Mouse (Mus musculus) hindbrain, embryonic 12.5 days (tissue): ENCODE results near the gene Kcna10. TPM values are rescaled to one million over a fixed set of nuclear protein-coding genes. Genes with fewer than 3 reads are reported as not detected.
A peak's percentile ranks its signal among the peaks of the same experiment; 100 is the strongest.

Source experiments
- ATAC-seq: fragments of 200-750 bp; cut with Nextera tagmentation; 2 replicates; pipeline ENCODE4 v1.8.0; 2017; ENCODE audit warnings: moderate TSS enrichment; ENCODE audit not compliant: low FRiP score
- H3K27ac ChIP-seq: fragments of 300-500 bp; sonication (generic); 2 replicates; pipeline ENCODE4 v1.5.1; 2016; ENCODE audit warnings: mild to moderate bottlenecking
- H3K27me3 ChIP-seq: fragments of 300-500 bp; sonication (generic); 2 replicates; pipeline ENCODE4 v1.6.1; 2016; ENCODE audit warnings: mild to moderate bottlenecking
- H3K36me3 ChIP-seq: fragments of 300-500 bp; sonication (generic); 2 replicates; pipeline ENCODE4 v1.6.1; 2016; ENCODE audit warnings: mild to moderate bottlenecking
- H3K4me1 ChIP-seq: fragments of 300-500 bp; sonication (generic); 2 replicates; pipeline ENCODE4 v1.6.1; 2016
- H3K4me2 ChIP-seq: fragments of 300-500 bp; sonication (generic); replicated peaks from 2 replicates; pipeline ENCODE4 v1.6.1; 2016; ENCODE audit warnings: mild to moderate bottlenecking
- H3K4me3 ChIP-seq: fragments of 300-500 bp; sonication (generic); 2 replicates; pipeline ENCODE4 v1.5.1; 2016; ENCODE audit warnings: mild to moderate bottlenecking
- H3K9ac ChIP-seq: fragments of 300-500 bp; sonication (generic); 2 replicates; pipeline ENCODE4 v1.6.1; 2016; ENCODE audit warnings: mild to moderate bottlenecking, moderate library complexity
- H3K9me3 ChIP-seq: fragments of 300-500 bp; sonication (generic); replicated peaks from 2 replicates; pipeline ENCODE4 v1.6.1; 2016; ENCODE audit warnings: mild to moderate bottlenecking
- WGBS: fragments of 180-500 bp; shearing (Covaris S2); methylation state at CpG from one replicate; pipeline ENCODE4 v1.1.7; 2016; 5-methylcytosine and 5-hydroxymethylcytosine counted together
- polyA plus RNA-seq: library from polyadenylated mRNA; unstranded; fragments of >200 nt; fragmentation: Nextera tagmentation; extraction: Ambion mirVana; gene quantifications from 2 replicates; pipeline ENCODE4 v1.2.1, GENCODE M21; 2016

Kcna10 gene
- not detected in 2 replicates for polyA plus RNA-seq

DNA sequence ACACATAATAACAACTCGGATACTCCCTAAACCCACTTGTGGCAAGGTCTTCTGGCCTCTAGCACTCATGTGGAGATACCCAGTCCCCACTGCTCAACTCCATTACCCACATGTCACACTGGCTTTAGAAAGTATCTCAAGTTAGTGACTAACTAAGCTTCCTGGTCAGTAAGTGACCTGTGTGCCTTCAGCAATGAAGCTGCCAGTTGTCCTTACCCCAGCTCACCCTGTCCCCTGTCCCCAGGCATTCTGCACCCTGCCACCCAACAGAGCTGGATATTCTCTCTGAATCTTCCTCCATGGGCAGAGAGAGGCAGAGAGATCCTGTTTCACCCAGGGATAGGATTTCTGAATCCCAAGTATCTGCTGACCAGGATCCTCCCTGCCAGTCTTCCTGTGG lies at the start of gene Kcna10:
Kcna10 (plus strand) TSS at position 301 of the 400 bp plus-strand sequence.
- no peak within 1 kb of the TSS for H3K27ac ChIP-seq
- H3K9ac ChIP-seq: no peak within 1 kb of the TSS
- 0 out of 2 replicates have a peak, but pooled peaks cover 2% of the 10 kb centered on the region for H3K27me3 ChIP-seq
- no peak for ATAC-seq
- no peaks in the 10 kb centered on the region for H3K9me3 ChIP-seq
- no peak within 1 kb of the TSS for H3K4me3 ChIP-seq
- H3K4me1 ChIP-seq: no peaks in the 10 kb centered on the region
- 87% methylated on average over 1 of the region's 1 CpGs for WGBS
- H3K4me2 ChIP-seq: no peak within 1 kb of the TSS
- H3K36me3 ChIP-seq: no peaks in the 10 kb centered on the region

DNA sequence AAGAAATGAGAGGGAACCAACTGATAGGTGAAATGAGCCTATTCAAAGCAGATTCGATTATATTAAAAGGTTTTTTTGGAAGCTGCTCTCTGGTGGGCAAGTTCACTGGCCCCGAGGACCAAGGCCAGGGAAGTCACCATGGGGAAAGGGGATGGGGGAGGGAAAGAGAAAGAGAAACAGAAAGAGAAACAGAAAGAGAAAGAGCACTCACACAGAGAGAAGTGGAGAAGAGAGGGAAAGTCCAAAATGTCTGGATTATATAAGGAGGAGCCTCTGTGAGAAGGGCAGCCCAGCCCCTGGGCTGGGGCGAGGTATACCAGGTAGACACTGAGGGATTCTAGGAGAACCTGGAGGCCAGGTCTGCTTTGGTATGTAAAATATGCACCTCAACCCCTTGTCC lies 48.4 kb upstream of the Kcna10 start:
- no peak for ATAC-seq
- Histone ChIP-seq H3K36me3 (no peaks in the 10 kb centered on the region), H3K4me3 (no peak overlapping the region), H3K27me3 (no peaks in the 10 kb centered on the region), H3K4me1 (no peaks in the 10 kb centered on the region), H3K4me2 (no peak overlapping the region), H3K27ac (no peak overlapping the region), H3K9ac (no peak overlapping the region), H3K9me3 (no peaks in the 10 kb centered on the region)
- WGBS: 72% methylated on average over 3 of the region's 3 CpGs

DNA sequence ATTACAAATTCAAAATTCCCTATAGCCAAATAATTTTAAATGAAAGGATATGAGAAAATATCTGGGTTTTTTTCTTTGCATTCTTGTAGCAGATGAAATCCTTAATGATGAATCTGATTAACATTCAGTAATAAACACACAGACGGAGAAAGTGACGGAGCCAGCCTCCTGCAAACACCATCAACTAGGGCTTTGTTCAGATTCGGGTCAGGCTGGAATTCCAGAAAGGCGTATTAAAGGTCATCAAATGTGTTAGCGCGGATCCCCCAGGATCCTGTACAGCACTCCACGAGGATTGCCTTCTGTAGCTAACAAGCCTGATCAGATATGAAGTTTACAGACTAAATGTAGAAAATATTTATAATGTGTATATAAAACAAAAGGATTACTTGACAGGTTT lies 35.7 kb upstream of the Kcna10 start:
- ATAC-seq: no peak
- 69% methylated on average over 7 of the region's 7 CpGs for WGBS

DNA sequence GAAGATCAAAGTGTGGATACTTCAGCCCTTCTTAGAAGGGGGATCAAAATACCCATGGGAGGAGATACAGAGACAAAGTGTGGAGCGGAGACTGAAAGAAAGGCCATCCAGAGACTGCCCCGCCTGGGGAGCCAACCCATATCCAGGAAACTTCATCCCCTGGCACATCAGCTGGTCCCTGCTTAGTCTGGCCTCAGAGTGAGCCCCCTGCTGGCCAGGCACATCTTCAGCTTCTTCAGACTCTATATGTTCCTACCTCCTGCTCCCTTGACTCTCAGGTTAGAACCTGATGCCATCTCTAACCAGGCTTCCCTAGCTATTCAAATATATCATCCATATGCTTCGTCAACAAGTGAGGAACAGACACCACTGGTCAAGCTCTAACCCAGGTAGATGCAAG lies 33.9 kb upstream of the Kcna10 start:
- Histone ChIP-seq H3K4me1 (peaks cover 13% of the 10 kb centered on the region), H3K27ac (no peak overlapping the region), H3K4me2 (no peak overlapping the region), H3K4me3 (no peak overlapping the region), H3K27me3 (no peaks in the 10 kb centered on the region), H3K9ac (no peak overlapping the region), H3K9me3 (no peaks in the 10 kb centered on the region), H3K36me3 (no peaks in the 10 kb centered on the region)
- ATAC-seq: no peak
- WGBS: 68% methylated on average over 3 of the region's 3 CpGs

More for the DNA sequence above, 35.7 kb upstream of the Kcna10 start:
- H3K27me3 ChIP-seq: no peaks in the 10 kb centered on the region
- H3K4me3 ChIP-seq: no peak overlapping the region
- H3K4me1 ChIP-seq: peaks cover 13% of the 10 kb centered on the region
- H3K27ac ChIP-seq: no peak overlapping the region
- no peaks in the 10 kb centered on the region for H3K9me3 ChIP-seq
- no peaks in the 10 kb centered on the region for H3K36me3 ChIP-seq
- H3K9ac ChIP-seq: no peak overlapping the region
- no peak overlapping the region for H3K4me2 ChIP-seq

DNA sequence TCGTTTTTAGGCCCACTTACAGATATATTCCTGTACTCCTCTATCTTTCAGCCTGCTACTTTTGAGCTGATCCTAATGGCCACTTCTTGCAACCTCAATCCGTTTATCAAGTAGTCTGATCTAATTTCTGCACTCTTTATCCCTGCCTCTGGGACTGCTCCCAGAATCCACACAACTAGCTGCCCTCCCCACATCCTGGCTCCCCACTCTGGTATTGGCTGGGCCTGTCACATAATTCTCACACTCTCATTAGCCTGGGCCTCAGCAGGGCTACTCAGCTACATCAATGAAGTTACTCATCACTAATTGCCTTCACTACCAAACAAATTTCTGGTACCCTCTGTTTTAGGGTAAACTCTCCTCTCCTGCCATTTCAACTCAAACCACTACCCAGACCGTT lies 32.4 kb upstream of the Kcna10 start:
- Histone ChIP-seq H3K4me3 (no peak overlapping the region), H3K4me2 (no peak overlapping the region), H3K27me3 (no peaks in the 10 kb centered on the region), H3K9ac (no peak overlapping the region), H3K4me1 (peaks cover 13% of the 10 kb centered on the region), H3K36me3 (no peaks in the 10 kb centered on the region), H3K27ac (0 out of 2 replicates have a peak overlapping the region, but pooled peaks have one; percentile 36), H3K9me3 (no peaks in the 10 kb centered on the region)
- peak; percentile 72 for ATAC-seq
- WGBS: 56% methylated on average over 3 of the region's 3 CpGs

DNA sequence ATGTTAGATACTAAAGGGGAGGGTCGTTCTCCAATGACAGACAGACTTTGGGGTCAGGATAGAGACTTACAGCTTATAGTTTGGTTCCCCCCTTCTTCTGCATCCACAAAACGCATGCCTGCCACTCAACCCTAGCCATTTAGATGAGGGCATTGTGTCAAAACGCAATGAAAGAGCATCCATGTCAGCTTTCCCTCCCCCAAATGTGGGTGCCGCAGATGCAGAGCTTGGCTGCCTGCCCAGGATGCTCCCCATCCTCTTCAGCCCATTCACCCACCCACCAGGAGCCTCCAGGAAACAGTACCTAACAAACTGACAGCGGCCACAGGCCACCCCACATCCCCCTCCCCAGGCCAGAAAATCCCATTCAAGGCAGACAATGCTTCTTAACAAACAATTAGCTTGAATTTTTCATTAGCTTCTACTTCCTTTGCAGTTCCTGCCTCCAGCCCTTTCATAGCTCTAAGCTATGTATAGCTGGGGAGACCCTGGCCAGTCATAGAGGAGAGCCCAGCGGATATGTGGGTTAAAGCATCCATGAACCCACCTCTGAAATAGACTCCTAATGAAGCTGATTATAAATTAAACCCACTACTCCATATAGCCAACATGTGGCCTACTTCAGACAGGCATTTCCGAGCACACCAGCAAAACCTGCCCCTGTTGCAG lies 31.9 kb upstream of the Kcna10 start:
- 43% methylated on average over 7 of the region's 7 CpGs for WGBS
- no peak overlapping the region for H3K9ac ChIP-seq
- no peaks in the 10 kb centered on the region for H3K27me3 ChIP-seq
- 0 out of 2 replicates have a peak overlapping the region, but pooled peaks have one; percentile 36 for H3K27ac ChIP-seq
- H3K9me3 ChIP-seq: no peaks in the 10 kb centered on the region
- H3K4me2 ChIP-seq: no peak overlapping the region
- no peak overlapping the region for H3K4me3 ChIP-seq
- peak; percentile 84 for ATAC-seq
- peaks cover 13% of the 10 kb centered on the region for H3K4me1 ChIP-seq
- H3K36me3 ChIP-seq: no peaks in the 10 kb centered on the region

DNA sequence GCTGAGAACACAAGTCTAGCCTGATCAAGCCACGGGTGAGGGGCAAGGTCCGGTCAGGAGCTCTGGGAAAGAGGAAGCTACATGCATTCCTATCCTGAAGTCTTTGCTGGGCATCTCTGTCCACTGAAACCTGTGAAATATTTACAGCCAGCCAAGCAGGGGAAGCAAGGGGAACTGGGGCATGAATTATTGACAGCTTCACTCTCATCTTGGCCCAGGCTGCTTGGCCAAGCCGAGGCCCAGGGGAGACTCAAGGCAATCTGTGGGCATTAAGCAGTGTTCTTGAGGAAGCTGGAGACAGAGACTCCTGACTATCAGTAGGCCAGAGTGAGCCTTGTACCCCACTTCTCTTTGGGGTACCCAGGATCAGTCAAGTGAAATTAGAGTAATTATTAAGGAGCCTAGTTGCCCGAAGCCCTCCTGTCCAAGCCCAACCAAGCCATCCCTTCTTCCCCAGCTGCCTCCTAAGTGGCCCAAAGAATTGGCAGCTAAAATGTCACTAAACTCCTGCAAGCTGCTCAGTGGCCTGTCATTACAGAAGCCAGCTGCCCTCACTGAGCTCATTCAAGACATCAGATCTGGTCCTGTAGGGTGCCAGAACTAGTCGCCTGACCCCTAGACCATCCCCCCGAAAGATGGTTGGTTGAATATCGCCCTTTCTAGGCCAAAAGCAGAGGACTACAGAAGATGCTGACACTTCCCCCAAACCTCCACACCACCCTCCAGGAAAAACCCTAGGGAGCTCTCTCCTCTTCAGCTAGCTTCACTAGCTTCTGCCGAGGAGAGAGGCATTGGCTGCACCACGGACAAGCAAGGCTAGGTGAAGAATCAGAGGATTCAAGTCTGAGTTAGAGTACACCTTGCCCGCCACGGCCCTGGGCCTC lies 28.8 kb upstream of the Kcna10 start:
- ATAC-seq: no peak
- Histone ChIP-seq H3K9ac (no peak overlapping the region), H3K4me2 (no peak overlapping the region), H3K36me3 (no peaks in the 10 kb centered on the region), H3K4me3 (no peak overlapping the region), H3K4me1 (peaks cover 13% of the 10 kb centered on the region), H3K27ac (no peak overlapping the region), H3K9me3 (no peaks in the 10 kb centered on the region), H3K27me3 (no peaks in the 10 kb centered on the region)
- 90% methylated on average over 11 of the region's 11 CpGs for WGBS

DNA sequence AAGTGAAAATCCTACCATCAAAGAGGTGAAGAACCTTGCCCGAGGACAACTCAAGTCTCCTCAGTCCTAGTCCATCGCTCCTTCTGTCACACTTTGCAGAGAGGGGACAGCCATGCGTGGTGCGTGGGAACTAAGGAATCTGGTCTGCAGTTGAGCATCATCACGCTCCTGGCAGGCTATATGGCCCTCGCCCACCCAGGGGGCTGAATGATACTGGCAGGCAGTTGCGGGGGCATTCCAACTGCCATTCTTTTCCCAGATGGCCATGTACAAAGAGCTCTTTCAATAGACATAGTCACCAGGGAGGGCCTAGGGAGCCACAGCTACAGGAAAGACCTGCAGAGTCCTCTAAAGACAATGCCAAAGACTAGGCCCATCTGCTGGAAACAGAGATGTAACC lies 24.0 kb upstream of the Kcna10 start:
- peaks cover 9% of the 10 kb centered on the region for H3K4me1 ChIP-seq
- no peak overlapping the region for H3K27ac ChIP-seq
- H3K27me3 ChIP-seq: 0 out of 2 replicates have a peak, but pooled peaks cover 2% of the 10 kb centered on the region
- 90% methylated on average over 6 of the region's 7 CpGs for WGBS
- no peaks in the 10 kb centered on the region for H3K9me3 ChIP-seq
- no peaks in the 10 kb centered on the region for H3K36me3 ChIP-seq
- H3K9ac ChIP-seq: no peak overlapping the region
- no peak overlapping the region for H3K4me2 ChIP-seq
- no peak overlapping the region for H3K4me3 ChIP-seq
- no peak for ATAC-seq

DNA sequence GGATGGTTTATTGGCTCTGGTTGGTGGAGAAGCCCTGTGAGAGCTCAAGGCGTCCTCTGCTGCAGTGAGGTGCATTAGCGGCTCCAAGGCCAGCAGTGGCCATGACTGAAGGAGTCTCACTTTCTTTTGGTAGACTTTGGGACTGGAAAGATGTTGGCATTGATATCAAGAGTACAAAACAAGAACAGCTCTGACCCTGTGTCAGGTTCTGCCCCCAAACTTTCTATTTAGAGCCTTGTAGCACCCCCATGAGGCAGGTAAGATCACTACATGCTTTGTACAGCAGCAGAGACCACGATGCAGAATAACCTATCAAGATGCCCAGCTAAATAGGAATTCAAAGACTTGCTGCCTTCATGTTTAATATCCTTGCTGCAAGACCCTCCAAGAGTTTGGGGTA lies 23.4 kb upstream of the Kcna10 start:
- 62% methylated on average over 3 of the region's 3 CpGs for WGBS
- H3K9me3 ChIP-seq: no peaks in the 10 kb centered on the region
- H3K4me3 ChIP-seq: no peak overlapping the region; the same call in 1 of the 2 replicates
- peaks cover 9% of the 10 kb centered on the region for H3K4me1 ChIP-seq
- 0 out of 2 replicates have a peak, but pooled peaks cover 2% of the 10 kb centered on the region for H3K27me3 ChIP-seq
- no peaks in the 10 kb centered on the region for H3K36me3 ChIP-seq
- peak overlapping the region; percentile 55 for H3K4me2 ChIP-seq
- H3K9ac ChIP-seq: no peak overlapping the region
- H3K27ac ChIP-seq: no peak overlapping the region
- no peak for ATAC-seq

DNA sequence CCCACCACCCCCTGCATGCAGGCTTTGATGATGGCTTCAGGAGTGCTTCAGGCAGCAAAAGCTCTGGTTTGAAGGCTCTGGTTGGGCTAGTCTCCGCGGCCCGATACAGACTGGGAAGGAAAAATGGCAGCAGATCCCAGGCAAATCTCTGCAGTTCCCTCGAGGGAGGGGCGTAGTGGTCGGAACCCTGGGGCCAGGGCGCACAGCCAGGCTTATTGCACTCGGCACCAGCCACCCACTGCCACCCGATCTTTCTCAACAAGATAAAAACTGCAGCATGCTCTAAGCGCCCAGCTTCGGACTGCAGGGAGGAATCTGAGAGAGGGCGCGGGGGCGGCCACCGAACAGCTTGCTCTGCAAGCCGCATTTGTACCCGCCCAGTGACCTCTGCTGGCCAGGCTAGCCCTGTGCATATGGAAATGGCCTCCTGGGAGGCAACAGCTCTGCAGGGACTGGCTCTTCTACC lies 23.0 kb upstream of the Kcna10 start:
- H3K27me3 ChIP-seq: 0 out of 2 replicates have a peak, but pooled peaks cover 2% of the 10 kb centered on the region
- peak overlapping the region; percentile 15; the same call in 1 of the 2 replicates for H3K4me3 ChIP-seq
- peak; percentile 33; the same call in 1 of the 2 replicates for ATAC-seq
- no peaks in the 10 kb centered on the region for H3K9me3 ChIP-seq
- H3K9ac ChIP-seq: peak overlapping the region; percentile 49; the same call in 1 of the 2 replicates
- peaks cover 9% of the 10 kb centered on the region for H3K4me1 ChIP-seq
- 2% methylated on average over 17 of the region's 17 CpGs for WGBS
- no peaks in the 10 kb centered on the region for H3K36me3 ChIP-seq
- H3K27ac ChIP-seq: no peak overlapping the region
- peak overlapping the region; percentile 55 for H3K4me2 ChIP-seq

DNA sequence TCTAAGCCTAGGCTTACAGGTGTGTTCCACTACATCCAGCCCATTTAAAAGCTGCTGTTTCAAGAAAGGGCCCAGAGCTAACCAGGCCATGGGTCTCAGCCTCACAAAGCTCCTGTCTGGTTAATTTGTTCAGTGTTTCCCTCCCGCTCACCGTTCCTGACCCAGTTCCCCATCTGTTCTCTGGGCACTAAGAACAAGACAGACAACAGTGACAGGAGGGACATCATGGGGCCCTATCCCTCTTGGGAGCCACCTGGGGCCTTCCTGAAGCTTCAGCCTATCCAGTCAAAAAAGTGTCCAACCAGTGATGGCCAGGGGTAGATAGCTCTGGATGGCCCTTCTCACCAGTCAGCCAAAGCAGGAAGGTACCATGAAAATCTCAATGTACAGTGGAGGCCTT lies 20.1 kb upstream of the Kcna10 start:
- no peak for ATAC-seq
- Histone ChIP-seq H3K4me3 (no peak overlapping the region), H3K4me2 (no peak overlapping the region), H3K4me1 (peaks cover 9% of the 10 kb centered on the region), H3K9ac (no peak overlapping the region), H3K27me3 (0 out of 2 replicates have a peak, but pooled peaks cover 2% of the 10 kb centered on the region), H3K36me3 (no peaks in the 10 kb centered on the region), H3K27ac (no peak overlapping the region), H3K9me3 (no peaks in the 10 kb centered on the region)
- 85% methylated on average over 2 of the region's 2 CpGs for WGBS

DNA sequence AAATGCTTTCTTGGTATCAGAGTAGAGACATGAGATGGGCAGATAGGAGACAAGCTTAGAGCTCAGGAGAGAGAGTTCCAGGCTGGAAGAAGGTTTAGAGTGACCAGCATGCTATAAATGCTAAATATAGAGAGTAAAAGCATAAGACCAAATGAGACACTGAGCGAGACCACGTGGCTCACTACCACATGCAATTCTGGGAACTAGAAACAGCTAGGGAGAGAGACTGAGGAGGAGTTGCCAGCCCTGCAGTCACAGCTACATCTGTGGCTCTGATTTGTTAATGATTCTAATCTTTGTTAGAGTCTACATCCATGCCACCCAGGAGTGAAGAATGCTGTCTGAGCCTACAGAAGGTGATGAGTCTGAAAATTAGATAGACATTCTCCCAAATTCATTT lies 13.3 kb upstream of the Kcna10 start:
- no peak overlapping the region for H3K27ac ChIP-seq
- no peaks in the 10 kb centered on the region for H3K36me3 ChIP-seq
- 76% methylated on average over 2 of the region's 2 CpGs for WGBS
- H3K9ac ChIP-seq: no peak overlapping the region
- H3K4me3 ChIP-seq: no peak overlapping the region
- ATAC-seq: no peak
- H3K27me3 ChIP-seq: no peaks in the 10 kb centered on the region
- no peaks in the 10 kb centered on the region for H3K9me3 ChIP-seq
- no peaks in the 10 kb centered on the region for H3K4me1 ChIP-seq
- no peak overlapping the region for H3K4me2 ChIP-seq
